Mouse (Mus musculus) testis, postnatal 10 days (tissue): ENCODE measurements around the gene Galr2.

Experiments
- DNase-seq: peaks from one replicate; pipeline ENCODE4 v3.0.0; 2021; ENCODE audit warnings: low spot score

Gene Galr2

GRCm38 (mm10) chr11:116307019-116307725 is 26.4 kb downstream of the Galr2 start, which contains the start of gene Exoc7:
Gene Exoc7, minus strand, starts transcription at chr11:116307233.
- no peak for DNase-seq

- no peak for DNase-seq
Measured at GRCm38 (mm10) chr11:116307762-116308531, 27.2 kb downstream of the Galr2 start.

- no peak for DNase-seq
Measured at GRCm38 (mm10) chr11:116309601-116310000, 28.9 kb downstream of the Galr2 start.

GRCm38 (mm10) chr11:116311169-116311568 is 30.4 kb downstream of the Galr2 start:
- no peak for DNase-seq

GRCm38 (mm10) chr11:116312359-116312758 is 31.6 kb downstream of the Galr2 start:
- DNase-seq, result no peak

GRCm38 (mm10) chr11:116318719-116319659 is 38.2 kb downstream of the Galr2 start:
- DNase-seq, result peak; percentile 99

GRCm38 (mm10) chr11:116326963-116327603 is 46.3 kb downstream of the Galr2 start:
- DNase-seq, result no peak

GRCm38 (mm10) chr11:116329314-116330210 is 48.8 kb downstream of the Galr2 start:
- peak; percentile 64 for DNase-seq

GRCm38 (mm10) chr11:116330211-116330518 is 49.4 kb downstream of the Galr2 start:
- DNase-seq, result no peak

- no peak for DNase-seq
Measured at GRCm38 (mm10) chr11:116332232-116332982, 51.7 kb downstream of the Galr2 start.

GRCm38 (mm10) chr11:116332983-116333270 is 52.2 kb downstream of the Galr2 start:
- DNase-seq, result no peak
